ENCODE assay signal across 9 mouse cellular contexts in the genomic region with DNA sequence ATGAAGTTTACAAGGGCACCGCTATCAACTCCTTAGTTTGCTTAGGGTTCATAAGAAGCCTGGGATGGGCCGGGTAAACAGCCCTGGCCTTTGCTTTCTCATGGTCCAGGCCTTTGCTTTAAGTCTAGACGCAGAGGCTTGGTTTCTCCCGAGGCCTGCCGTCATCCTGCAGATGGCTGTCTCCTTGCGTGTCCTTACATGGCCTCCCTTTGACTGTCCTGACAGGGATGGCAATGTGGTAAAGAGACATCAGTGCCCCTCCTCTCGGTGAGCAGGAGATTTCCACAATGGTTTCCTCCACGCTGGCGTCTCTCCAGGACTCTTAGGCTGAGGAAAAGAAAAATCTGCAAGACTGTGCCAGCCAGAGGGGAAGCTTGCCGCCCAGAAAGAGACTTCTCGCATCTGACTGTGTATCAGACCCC. TPM values are rescaled to one million over a fixed set of nuclear protein-coding genes. Genes with fewer than 3 reads are reported as not detected.
A peak's percentile ranks its signal among the peaks of the same experiment; 100 is the strongest.
DNase-seq lines count a peak whose midpoint lies in the region; ATAC-seq and TF ChIP-seq lines count a peak whose summit lies in the region.
"Had no signal": no experiment of that assay in that cellular context is flagged by ENCODE, and none has a peak within 500 bp of the region (broad histone marks: within the 10 kb centered on the region; RNA-seq: fewer than 3 reads in every experiment).

No protein-coding gene starts in this region.

- H3K9me3 ChIP-seq in embryonic facial prominence, embryonic 12.5 days: no peaks in the 10 kb centered on the region
- H3K9me3 ChIP-seq in midbrain, embryonic 14.5 days (ENCODE audit: control insufficient read depth, low read length): no peaks in the 10 kb centered on the region

- ATAC-seq in embryonic facial prominence, embryonic 12.5 days (ENCODE audit: insufficient number of reproducible peaks, insufficient read depth, low FRiP score, low TSS enrichment): no peak
- no peak; the same call in 1 of the 2 replicates for ATAC-seq in midbrain, embryonic 14.5 days (ENCODE audit: low FRiP score, low TSS enrichment)

- 61% methylated on average over 11 of the region's 11 CpGs for WGBS in embryonic facial prominence, embryonic 12.5 days
- 42% methylated on average over 11 of the region's 11 CpGs for WGBS in midbrain, embryonic 14.5 days

- H3K9ac ChIP-seq in embryonic facial prominence, embryonic 12.5 days: no peak overlapping the region
- H3K9ac ChIP-seq in midbrain, embryonic 14.5 days (replicated peaks; ENCODE audit: low read length): no peak overlapping the region

- H3K27ac ChIP-seq in gastrocnemius, adult 2 months: peak overlapping the region; percentile 20; the same call in 1 of the 2 replicates
- peak overlapping the region; percentile 47 for H3K27ac ChIP-seq in embryonic facial prominence, embryonic 12.5 days
- H3K27ac ChIP-seq in midbrain, embryonic 14.5 days (replicated peaks; ENCODE audit: low read depth, low read length): peak overlapping the region; percentile 71

- no peaks in the 10 kb centered on the region; the same call in 1 of the 2 replicates for H3K36me3 ChIP-seq in embryonic facial prominence, embryonic 12.5 days
- H3K36me3 ChIP-seq in midbrain, embryonic 14.5 days (ENCODE audit: control insufficient read depth, insufficient read depth, low read length): no peaks in the 10 kb centered on the region

- no peak overlapping the region for H3K4me3 ChIP-seq in gastrocnemius, adult 2 months
- no peak overlapping the region for H3K4me3 ChIP-seq in embryonic facial prominence, embryonic 12.5 days
- no peak overlapping the region for H3K4me3 ChIP-seq in midbrain, embryonic 14.5 days (replicated peaks; ENCODE audit: low read depth, low read length)
- H3K4me3 ChIP-seq: megakaryocyte, embryonic 14.5 days had no signal

- peaks cover 71% of the 10 kb centered on the region for H3K4me1 ChIP-seq in embryonic facial prominence, embryonic 12.5 days
- peaks cover 48% of the 10 kb centered on the region for H3K4me1 ChIP-seq in midbrain, embryonic 14.5 days (ENCODE audit: control insufficient read depth, insufficient read depth, low read length)
- H3K4me1 ChIP-seq: megakaryocyte, embryonic 14.5 days had no signal

- peak; percentile 34 for DNase-seq in gastrocnemius, adult 2 months
- DNase-seq in gastrocnemius, adult 8-10 months (ENCODE audit: low spot score in 2 of 2): no peak
- DNase-seq in heart, postnatal 14 days: peak; percentile 17 to 43
- peak; percentile 36 to 39 for DNase-seq in layer of hippocampus, postnatal 36 days
- peak; percentile 69 for DNase-seq in midbrain, embryonic 14.5 days
- no peak for DNase-seq in embryo, embryonic 10.5 days (ENCODE audit: low spot score)
- no peak for DNase-seq in c-Kit-positive CD71-positive TER-119-positive erythroid progenitor cells, embryonic 14.5 days (ENCODE audit: low spot score)

- no peak for TF ChIP-seq CTCF in gastrocnemius, adult 2 months (IDR thresholded peaks at IDR 0.05)

- intact Hi-C loops in gastrocnemius, adult 2 months (cut with DNase I): no loop called here
- intact Hi-C loops in heart, postnatal 14 days (cut with DNase I): no loop called here

- no peak overlapping the region for H3K4me2 ChIP-seq in embryonic facial prominence, embryonic 12.5 days (replicated peaks)
- no peak overlapping the region for H3K4me2 ChIP-seq in midbrain, embryonic 14.5 days (ENCODE audit: low read length)

- no peaks in the 10 kb centered on the region for H3K27me3 ChIP-seq in embryonic facial prominence, embryonic 12.5 days
- no peaks in the 10 kb centered on the region for H3K27me3 ChIP-seq in midbrain, embryonic 14.5 days (ENCODE audit: control insufficient read depth, insufficient read depth, low read length)

RNA-seq across cellular contexts. Expression of gene Hunk, which starts 36.3 kb away (rescaled TPM):
- total RNA-seq in gastrocnemius, adult 2 months (2021): under 1 TPM; 0.46 to 0.53 TPM
- under 1 TPM; 0.16 to 0.34 (median 0.22) TPM for total RNA-seq in gastrocnemius, adult 8-10 months (2022)
- polyA plus RNA-seq in embryonic facial prominence, embryonic 12.5 days (2016; fragmentation: Nextera tagmentation; extraction: Ambion mirVana): 23.8 and 25.0 TPM in 2 replicates
- total RNA-seq in heart, postnatal 14 days (2021): 1 to 10 TPM; 2.0 to 2.3 TPM
- 10 to 100 TPM; 24.9 to 25.2 TPM for total RNA-seq in layer of hippocampus, postnatal 36 days (2021)
- 8.1 and 8.7 TPM in 2 replicates for polyA plus RNA-seq in midbrain, embryonic 14.5 days (2014; fragmentation: Nextera tagmentation; extraction: Ambion mirVana)

Comparison
In these comparisons a context has a peak if more than half of its experiments do, and no peak if none do; other contexts are left out.
1. DNase-seq: peak in gastrocnemius, adult 2 months (single experiment), heart, postnatal 14 days (2 of 2), layer of hippocampus, postnatal 36 days (2 of 2) and midbrain, embryonic 14.5 days (single experiment); none in gastrocnemius, adult 8-10 months (0 of 2), embryo, embryonic 10.5 days (single experiment) and c-Kit-positive CD71-positive TER-119-positive erythroid progenitor cells, embryonic 14.5 days (single experiment).
2. H3K27ac ChIP-seq: peak in every context shown above with its lines; median percentile 71 in midbrain, embryonic 14.5 days; 47 in embryonic facial prominence, embryonic 12.5 days; 20 in gastrocnemius, adult 2 months.
3. RNA of gene Hunk, which starts 36.3 kb away (total RNA-seq): 24.9 to 25.2 TPM in layer of hippocampus, postnatal 36 days; 2.0 to 2.3 TPM in heart, postnatal 14 days, 0.46 to 0.53 TPM in gastrocnemius, adult 2 months and 0.16 to 0.34 TPM in gastrocnemius, adult 8-10 months; every median in the first group is over 4 times any median in the second.